21 mouse cellular contexts compared by ENCODE assay signal in genomic region chr5:41621748-41622147, GRCm38 (mm10).
DNase-seq lines count a peak whose midpoint lies in the region; ATAC-seq lines count a peak whose summit lies in the region.
"Had no signal": no experiment of that assay in that cellular context is flagged by ENCODE, and none has a peak within 500 bp of the region (broad histone marks: within the 10 kb centered on the region; RNA-seq: fewer than 3 reads in every experiment).

No protein-coding gene starts in this region.

- no peak overlapping the region for H3K4me2 ChIP-seq in heart, embryonic 15.5 days
- H3K4me2 ChIP-seq in lung, embryonic 15.5 days = no peak overlapping the region; the same call in 1 of the 2 replicates
- H3K4me2 ChIP-seq: embryonic facial prominence, embryonic 13.5 days; forebrain, embryonic 12.5 days; heart, embryonic 12.5 days had no signal

- peaks cover 4% of the 10 kb centered on the region; the same call in 1 of the 2 replicates for H3K27me3 ChIP-seq in heart, embryonic 15.5 days
- peaks cover 11% of the 10 kb centered on the region; the same call in 1 of the 2 replicates for H3K27me3 ChIP-seq in heart, embryonic 10.5 days (ENCODE audit: insufficient read depth, poor library complexity, severe bottlenecking)
- no peaks in the 10 kb centered on the region; the same call in 1 of the 2 replicates for H3K27me3 ChIP-seq in lung, embryonic 15.5 days
- H3K27me3 ChIP-seq: embryonic facial prominence, embryonic 13.5 days; forebrain, embryonic 12.5 days had no signal

- ATAC-seq in heart, embryonic 15.5 days (replicated peaks; ENCODE audit: insufficient number of reproducible peaks, insufficient read depth, low FRiP score, low read depth) = 0 out of 2 replicates have a peak, but pooled peaks have one; percentile 53
- peak; percentile 75; the same call in 1 of the 2 replicates for ATAC-seq in lung, embryonic 15.5 days (ENCODE audit: borderline replicate concordance, extremely low read depth, low FRiP score, low TSS enrichment)
- ATAC-seq in megakaryocyte, adult 5-6 weeks (ENCODE audit: poor library complexity, severe bottlenecking) = no peak
- ATAC-seq: CD4-positive, CD25-positive, alpha-beta regulatory T cell, adult 4 months; forebrain, embryonic 16.5 days had no signal

- H3K9me3 ChIP-seq in heart, embryonic 15.5 days (replicated peaks) = no peaks in the 10 kb centered on the region
- no peaks in the 10 kb centered on the region for H3K9me3 ChIP-seq in heart, embryonic 10.5 days
- no peaks in the 10 kb centered on the region for H3K9me3 ChIP-seq in lung, embryonic 15.5 days
- H3K9me3 ChIP-seq: embryonic facial prominence, embryonic 13.5 days; forebrain, embryonic 12.5 days; G1E; heart, embryonic 12.5 days had no signal

- H3K9ac ChIP-seq in heart, embryonic 15.5 days = no peak overlapping the region
- no peak overlapping the region for H3K9ac ChIP-seq in lung, embryonic 15.5 days
- H3K9ac ChIP-seq: embryonic facial prominence, embryonic 13.5 days; forebrain, embryonic 12.5 days; heart, embryonic 12.5 days had no signal

- peaks cover 6% of the 10 kb centered on the region; the same call in 1 of the 2 replicates for H3K4me1 ChIP-seq in heart, embryonic 15.5 days (replicated peaks)
- peaks cover 10% of the 10 kb centered on the region for H3K4me1 ChIP-seq in heart, embryonic 10.5 days
- no peaks in the 10 kb centered on the region; the same call in 1 of the 2 replicates for H3K4me1 ChIP-seq in lung, embryonic 15.5 days
- H3K4me1 ChIP-seq: embryonic facial prominence, embryonic 13.5 days; forebrain, embryonic 12.5 days had no signal

- no peak for DNase-seq in heart, embryonic 10.5 days (ENCODE audit: low spot score)
- peak; percentile 56 for DNase-seq in lung, postnatal 14 days
- DNase-seq in frontal cortex, postnatal 10 days (ENCODE audit: low spot score in 2 of 2) = no peak
- DNase-seq in retina, embryonic 14.5 days (ENCODE audit: low spot score) = no peak
- DNase-seq: adrenal gland, postnatal 10 days; B cell, adult 2 months; cerebellum, adult 11-12 months; cerebellum, adult 9-10 months; cerebellum, postnatal 25 days; gastrocnemius, postnatal 14 days; heart, adult 2 months; heart, postnatal 36 days had no signal

- H3K4me3 ChIP-seq in heart, embryonic 15.5 days = no peak overlapping the region
- no peak overlapping the region for H3K4me3 ChIP-seq in heart, embryonic 10.5 days
- H3K4me3 ChIP-seq in lung, embryonic 15.5 days = no peak overlapping the region
- H3K4me3 ChIP-seq: embryonic facial prominence, embryonic 13.5 days; forebrain, embryonic 12.5 days; heart, adult 2 months; heart, embryonic 12.5 days had no signal

- 48% methylated on average over 3 of the region's 3 CpGs for WGBS in heart, embryonic 15.5 days
- 51% methylated on average over 3 of the region's 3 CpGs for WGBS in heart, embryonic 10.5 days
- WGBS in lung, embryonic 15.5 days = 57% methylated on average over 3 of the region's 3 CpGs

- no peaks in the 10 kb centered on the region for H3K36me3 ChIP-seq in heart, embryonic 15.5 days
- no peaks in the 10 kb centered on the region for H3K36me3 ChIP-seq in heart, embryonic 10.5 days
- H3K36me3 ChIP-seq in lung, embryonic 15.5 days = no peaks in the 10 kb centered on the region; the same call in 1 of the 2 replicates
- H3K36me3 ChIP-seq: forebrain, embryonic 12.5 days; heart, embryonic 12.5 days had no signal

- H3K27ac ChIP-seq in heart, embryonic 15.5 days = no peak overlapping the region
- H3K27ac ChIP-seq in heart, embryonic 10.5 days = no peak overlapping the region
- H3K27ac ChIP-seq in lung, embryonic 15.5 days = no peak overlapping the region
- H3K27ac ChIP-seq: embryonic facial prominence, embryonic 13.5 days; forebrain, embryonic 12.5 days; heart, adult 2 months had no signal
